In genomic region chr4:43425648-43426380, GRCm38 (mm10) we compare ENCODE assay signal across 8 mouse cellular contexts. TPM values are rescaled to one million over a fixed set of nuclear protein-coding genes. Genes with fewer than 3 reads are reported as not detected.
A peak's percentile ranks its signal among the peaks of the same experiment; 100 is the strongest.
DNase-seq lines count a peak whose midpoint lies in the region; ATAC-seq and TF ChIP-seq lines count a peak whose summit lies in the region.
"Had no signal": no experiment of that assay in that cellular context is flagged by ENCODE, and none has a peak within 500 bp of the region (broad histone marks: within the 10 kb centered on the region; RNA-seq: fewer than 3 reads in every experiment).

No protein-coding gene starts in this region.

- H3K27ac ChIP-seq in kidney, embryonic 15.5 days, result no peak overlapping the region
- H3K27ac ChIP-seq in embryonic facial prominence, embryonic 12.5 days, result no peak overlapping the region
- no peak overlapping the region for H3K27ac ChIP-seq in intestine, embryonic 14.5 days (ENCODE audit: low read depth)
- no peak overlapping the region for H3K27ac ChIP-seq in left cerebral cortex, adult 2 months

- intact Hi-C loops in left cerebral cortex, adult 2 months (cut with DNase I), result no loop called here

- whole genome bisulfite sequencing in kidney, embryonic 15.5 days, result 32% methylated on average over 31 of the region's 31 CpGs
- WGBS in embryonic facial prominence, embryonic 12.5 days, result 25% methylated on average over 31 of the region's 31 CpGs
- 38% methylated on average over 31 of the region's 31 CpGs for WGBS in intestine, embryonic 14.5 days

- H3K27me3 ChIP-seq in kidney, embryonic 15.5 days, result peaks cover 58% of the 10 kb centered on the region
- peaks cover 70% of the 10 kb centered on the region for H3K27me3 ChIP-seq in embryonic facial prominence, embryonic 12.5 days
- peaks cover 24% of the 10 kb centered on the region for H3K27me3 ChIP-seq in intestine, embryonic 14.5 days (replicated peaks; ENCODE audit: control insufficient read depth, insufficient read depth, low read length)
- no peaks in the 10 kb centered on the region for H3K27me3 ChIP-seq in splenic B cell, adult 2 months (ENCODE audit: control insufficient read depth, insufficient read depth, low read length, poor library complexity, severe bottlenecking)

- no peak for TF ChIP-seq CTCF in left cerebral cortex, adult 2 months (IDR thresholded peaks at IDR 0.05)

- H3K9me3 ChIP-seq in kidney, embryonic 15.5 days (replicated peaks), result no peaks in the 10 kb centered on the region
- H3K9me3 ChIP-seq in embryonic facial prominence, embryonic 12.5 days, result no peaks in the 10 kb centered on the region
- no peaks in the 10 kb centered on the region for H3K9me3 ChIP-seq in intestine, embryonic 14.5 days (ENCODE audit: control insufficient read depth, low read length)

- H3K4me3 ChIP-seq in kidney, embryonic 15.5 days (replicated peaks), result 0 out of 2 replicates have a peak overlapping the region, but pooled peaks have one; percentile 7
- H3K4me3 ChIP-seq in embryonic facial prominence, embryonic 12.5 days, result peak overlapping the region; percentile 3; the same call in 1 of the 2 replicates
- H3K4me3 ChIP-seq in intestine, embryonic 14.5 days (ENCODE audit: low read depth, low read length), result no peak overlapping the region
- H3K4me3 ChIP-seq in left cerebral cortex, adult 2 months, result no peak overlapping the region

- peak overlapping the region; percentile 32 for H3K4me2 ChIP-seq in kidney, embryonic 15.5 days
- peak overlapping the region; percentile 30 for H3K4me2 ChIP-seq in embryonic facial prominence, embryonic 12.5 days (replicated peaks)
- H3K4me2 ChIP-seq in intestine, embryonic 14.5 days (ENCODE audit: low read length), result peak overlapping the region; percentile 29

- peaks cover 40% of the 10 kb centered on the region for H3K4me1 ChIP-seq in kidney, embryonic 15.5 days
- H3K4me1 ChIP-seq in embryonic facial prominence, embryonic 12.5 days, result peaks cover 26% of the 10 kb centered on the region
- H3K4me1 ChIP-seq in intestine, embryonic 14.5 days (replicated peaks; ENCODE audit: control insufficient read depth, insufficient read depth, low read length), result peaks cover 8% of the 10 kb centered on the region

- ATAC-seq in kidney, embryonic 15.5 days (replicated peaks; ENCODE audit: low FRiP score), result no peak; the same call in 1 of the 2 replicates
- peak; percentile 26; the same call in 1 of the 2 replicates for ATAC-seq in embryonic facial prominence, embryonic 12.5 days (ENCODE audit: insufficient number of reproducible peaks, insufficient read depth, low FRiP score, low TSS enrichment)
- ATAC-seq in intestine, embryonic 14.5 days (replicated peaks; ENCODE audit: low FRiP score, low TSS enrichment, low read depth), result no peak
- ATAC-seq in megakaryocyte-erythroid progenitor cell, adult 5-6 weeks (replicated peaks; ENCODE audit: low FRiP score, low TSS enrichment, poor library complexity, severe bottlenecking), result no peak

- peaks cover 56% of the 10 kb centered on the region for H3K36me3 ChIP-seq in kidney, embryonic 15.5 days
- peaks cover 55% of the 10 kb centered on the region for H3K36me3 ChIP-seq in embryonic facial prominence, embryonic 12.5 days
- H3K36me3 ChIP-seq in intestine, embryonic 14.5 days (ENCODE audit: control insufficient read depth, insufficient read depth, low read length), result peaks cover 56% of the 10 kb centered on the region
- no peaks in the 10 kb centered on the region for H3K36me3 ChIP-seq in splenic B cell, adult 2 months (ENCODE audit: control insufficient read depth, insufficient read depth, low read length, poor library complexity, severe bottlenecking)

- no peak for DNase-seq in kidney, postnatal 14 days
- no peak for DNase-seq in intestine, embryonic 14.5 days (ENCODE audit: low spot score)
- peak; percentile 36 for DNase-seq in splenic B cell, adult 2 months (ENCODE audit: low read depth, low spot score)
- DNase-seq in left cerebral cortex, adult 2 months (ENCODE audit: extremely low spot score in 1 of 2, low spot score in 2 of 2), result no peak
- DNase-seq: kidney, postnatal 36 days had no signal

- no peak overlapping the region for H3K9ac ChIP-seq in kidney, embryonic 15.5 days
- H3K9ac ChIP-seq in embryonic facial prominence, embryonic 12.5 days, result 0 out of 2 replicates have a peak overlapping the region, but pooled peaks have one; percentile 29
- no peak overlapping the region for H3K9ac ChIP-seq in intestine, embryonic 14.5 days (ENCODE audit: low read length)

RNA-seq across cellular contexts. Expression of gene Fam166b, which starts 3.1 kb away (rescaled TPM):
- polyA plus RNA-seq in kidney, embryonic 15.5 days (2015; fragmentation: Nextera tagmentation; extraction: Ambion mirVana), result 0.27 and 0.44 TPM in 2 replicates
- 0.27 TPM in 1 of 2 replicates, not detected in the other for polyA plus RNA-seq in embryonic facial prominence, embryonic 12.5 days (2016; fragmentation: Nextera tagmentation; extraction: Ambion mirVana)
- 0.18 TPM in 1 of 2 replicates, not detected in the other for polyA plus RNA-seq in intestine, embryonic 14.5 days (2014; fragmentation: Nextera tagmentation; extraction: Ambion mirVana)
- 1 to 10 TPM in 1 of 2 experiments, under 1 TPM in 1; 0.68 to 1.3 TPM for total RNA-seq in left cerebral cortex, adult 2 months (2021)
- not detected in 2 replicates for total RNA-seq in megakaryocyte-erythroid progenitor cell, adult 5-6 weeks (2014; fragmentation: Nextera tagmentation)
- total RNA-seq in megakaryocyte-erythroid progenitor cell, adult 5-6 weeks (2017), result not detected in 2 replicates

RNA-seq across cellular contexts. Expression of gene Tesk1, which starts 15.9 kb away (rescaled TPM):
- polyA plus RNA-seq in kidney, embryonic 15.5 days (2015; fragmentation: Nextera tagmentation; extraction: Ambion mirVana), result 5.9 and 7.4 TPM in 2 replicates
- 15.4 and 16.5 TPM in 2 replicates for polyA plus RNA-seq in embryonic facial prominence, embryonic 12.5 days (2016; fragmentation: Nextera tagmentation; extraction: Ambion mirVana)
- 8.6 and 9.5 TPM in 2 replicates for polyA plus RNA-seq in intestine, embryonic 14.5 days (2014; fragmentation: Nextera tagmentation; extraction: Ambion mirVana)
- total RNA-seq in left cerebral cortex, adult 2 months (2021), result 100 to 1,000 TPM; 102 to 103 TPM
- total RNA-seq in megakaryocyte-erythroid progenitor cell, adult 5-6 weeks (2014; fragmentation: Nextera tagmentation), result 11.7 and 15.6 TPM in 2 replicates
- 4.3 and 4.8 TPM in 2 replicates for total RNA-seq in megakaryocyte-erythroid progenitor cell, adult 5-6 weeks (2017)

RNA-seq across cellular contexts. Expression of gene Cd72, which starts 28.6 kb away (rescaled TPM):
- 3.0 and 4.3 TPM in 2 replicates for polyA plus RNA-seq in kidney, embryonic 15.5 days (2015; fragmentation: Nextera tagmentation; extraction: Ambion mirVana)
- polyA plus RNA-seq in embryonic facial prominence, embryonic 12.5 days (2016; fragmentation: Nextera tagmentation; extraction: Ambion mirVana), result 3.5 and 3.7 TPM in 2 replicates
- 4.2 and 4.8 TPM in 2 replicates for polyA plus RNA-seq in intestine, embryonic 14.5 days (2014; fragmentation: Nextera tagmentation; extraction: Ambion mirVana)
- total RNA-seq in left cerebral cortex, adult 2 months (2021), result 1 to 10 TPM; 1.1 to 1.4 TPM
- 1.5 and 9.6 TPM in 2 replicates for total RNA-seq in megakaryocyte-erythroid progenitor cell, adult 5-6 weeks (2014; fragmentation: Nextera tagmentation)
- 2.9 and 11.9 TPM in 2 replicates for total RNA-seq in megakaryocyte-erythroid progenitor cell, adult 5-6 weeks (2017)

RNA-seq across cellular contexts. Expression of gene Rusc2, which starts 44.0 kb away (rescaled TPM):
- polyA plus RNA-seq in kidney, embryonic 15.5 days (2015; fragmentation: Nextera tagmentation; extraction: Ambion mirVana), result 11.7 and 14.1 TPM in 2 replicates
- 15.7 and 18.1 TPM in 2 replicates for polyA plus RNA-seq in embryonic facial prominence, embryonic 12.5 days (2016; fragmentation: Nextera tagmentation; extraction: Ambion mirVana)
- polyA plus RNA-seq in intestine, embryonic 14.5 days (2014; fragmentation: Nextera tagmentation; extraction: Ambion mirVana), result 11.2 and 11.7 TPM in 2 replicates
- total RNA-seq in left cerebral cortex, adult 2 months (2021), result 100 to 1,000 TPM; 137 to 144 TPM
- 1.8 and 7.6 TPM in 2 replicates for total RNA-seq in megakaryocyte-erythroid progenitor cell, adult 5-6 weeks (2014; fragmentation: Nextera tagmentation)
- 0.19 and 1.5 TPM in 2 replicates for total RNA-seq in megakaryocyte-erythroid progenitor cell, adult 5-6 weeks (2017)

RNA-seq across cellular contexts. Expression of gene Sit1, which starts 57.7 kb away (rescaled TPM):
- polyA plus RNA-seq in kidney, embryonic 15.5 days (2015; fragmentation: Nextera tagmentation; extraction: Ambion mirVana), result not detected in 2 replicates
- not detected in 2 replicates for polyA plus RNA-seq in embryonic facial prominence, embryonic 12.5 days (2016; fragmentation: Nextera tagmentation; extraction: Ambion mirVana)
- polyA plus RNA-seq in intestine, embryonic 14.5 days (2014; fragmentation: Nextera tagmentation; extraction: Ambion mirVana), result not detected in 2 replicates
- total RNA-seq in left cerebral cortex, adult 2 months (2021), result not detected
- 0.61 TPM in 1 of 2 replicates, not detected in the other for total RNA-seq in megakaryocyte-erythroid progenitor cell, adult 5-6 weeks (2014; fragmentation: Nextera tagmentation)
- not detected in 2 replicates for total RNA-seq in megakaryocyte-erythroid progenitor cell, adult 5-6 weeks (2017)

Comparison
In these comparisons a context has a peak if more than half of its experiments do, and no peak if none do; other contexts are left out.
1. H3K4me3 ChIP-seq: peak in kidney, embryonic 15.5 days (single experiment) and embryonic facial prominence, embryonic 12.5 days (single experiment); none in intestine, embryonic 14.5 days (single experiment) and left cerebral cortex, adult 2 months (single experiment).
2. Peak in every context shown above with its lines, with median percentiles within 50 percentile points of each other: H3K4me2 ChIP-seq.